In the genomic region with DNA sequence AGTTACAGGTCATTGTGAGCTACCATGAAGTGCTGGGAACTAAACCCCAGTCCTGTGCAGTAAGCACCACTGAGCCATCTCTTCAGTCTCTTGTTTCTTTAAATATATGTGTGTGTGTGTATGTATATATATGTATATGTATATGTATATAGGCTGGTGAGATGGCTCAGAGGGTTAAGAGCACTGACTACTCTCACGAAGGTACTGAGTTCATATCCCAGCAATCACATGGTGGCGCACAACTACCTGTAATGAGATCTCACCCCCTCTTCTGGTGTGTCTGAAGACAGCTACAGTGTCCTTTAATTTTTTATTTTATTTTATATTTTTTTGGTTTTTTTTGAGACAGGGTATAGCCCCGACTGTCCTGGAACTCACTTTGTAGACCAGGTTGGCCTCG, we compare ENCODE assay signal across 22 mouse cellular contexts. TPM values are rescaled to one million over a fixed set of nuclear protein-coding genes. Genes with fewer than 3 reads are reported as not detected.
DNase-seq lines count a peak whose midpoint lies in the region; ATAC-seq and TF ChIP-seq lines count a peak whose summit lies in the region.
"Had no signal": no experiment of that assay in that cellular context is flagged by ENCODE, and none has a peak within 500 bp of the region (broad histone marks: within the 10 kb centered on the region; RNA-seq: fewer than 3 reads in every experiment).

No protein-coding gene starts in this region.

- peak; percentile 61 for DNase-seq in 3T3-L1 (ENCODE audit: low read depth, low spot score)
- DNase-seq in A20 (ENCODE audit: low read depth, low spot score), result peak; percentile 37
- DNase-seq in NIH3T3 (ENCODE audit: low read depth), result peak; percentile 51
- DNase-seq in layer of hippocampus, adult 2 months (ENCODE audit: low spot score in 2 of 2), result no peak
- DNase-seq: adrenal gland, adult 2 months; adrenal gland, postnatal 10 days; adrenal gland, postnatal 25 days; cerebellum, adult 11 months; cerebellum, adult 18-20 months; cerebellum, adult 8-10 months; cerebellum, adult 9-11 months; cerebellum, postnatal 14 days; cerebellum, postnatal 36 days; embryo, embryonic 11 days had no signal

- H3K27ac ChIP-seq in layer of hippocampus, adult 2 months, result no peak overlapping the region
- H3K27ac ChIP-seq: embryonic facial prominence, embryonic 13.5 days; embryonic facial prominence, embryonic 15.5 days; forebrain, embryonic 10.5 days; forebrain, embryonic 12.5 days had no signal

- H3K4me3 ChIP-seq in layer of hippocampus, adult 2 months, result no peak overlapping the region
- H3K4me3 ChIP-seq: embryonic facial prominence, embryonic 13.5 days; embryonic facial prominence, embryonic 15.5 days; erythroblast, embryonic 14.5 days; forebrain, embryonic 10.5 days; forebrain, embryonic 12.5 days had no signal

- ATAC-seq in granulocyte monocyte progenitor cell, adult 5-6 weeks (replicated peaks; ENCODE audit: poor library complexity, severe bottlenecking), result no peak
- ATAC-seq: forebrain, embryonic 14.5 days; forebrain, embryonic 16.5 days had no signal

- no peak for TF ChIP-seq CTCF in layer of hippocampus, adult 2 months (conservative IDR thresholded peaks at IDR 0.05)

RNA-seq across cellular contexts. Expression of gene Unc13b, which starts 6.7 kb away (rescaled TPM):
- 10 to 100 TPM; 41.7 to 45.7 TPM for total RNA-seq in layer of hippocampus, adult 2 months (2021)
- total RNA-seq in granulocyte monocyte progenitor cell, adult 5-6 weeks (2014; fragmentation: Nextera tagmentation), result 0.13 TPM in 1 of 2 replicates, not detected in the other
- total RNA-seq in granulocyte monocyte progenitor cell, adult 5-6 weeks (2017), result 0.52 and 0.57 TPM in 2 replicates

RNA-seq across cellular contexts. Expression of gene Fam214b, which starts 19.5 kb away (rescaled TPM):
- 10 to 100 TPM; 36.1 to 40.3 TPM for total RNA-seq in layer of hippocampus, adult 2 months (2021)
- 2.9 and 5.1 TPM in 2 replicates for total RNA-seq in granulocyte monocyte progenitor cell, adult 5-6 weeks (2014; fragmentation: Nextera tagmentation)
- total RNA-seq in granulocyte monocyte progenitor cell, adult 5-6 weeks (2017), result 2.1 and 5.8 TPM in 2 replicates

RNA-seq across cellular contexts. Expression of gene Stoml2, which starts 34.0 kb away (rescaled TPM):
- total RNA-seq in layer of hippocampus, adult 2 months (2021), result 100 to 1,000 TPM in 1 of 2 experiments, 10 to 100 TPM in 1; 97.3 to 108 TPM
- 140 and 178 TPM in 2 replicates for total RNA-seq in granulocyte monocyte progenitor cell, adult 5-6 weeks (2014; fragmentation: Nextera tagmentation)
- total RNA-seq in granulocyte monocyte progenitor cell, adult 5-6 weeks (2017), result 130 and 143 TPM in 2 replicates

RNA-seq across cellular contexts. Expression of gene Pigo, which starts 39.9 kb away (rescaled TPM):
- 10 to 100 TPM; 28.0 to 30.0 TPM for total RNA-seq in layer of hippocampus, adult 2 months (2021)
- 15.6 and 15.8 TPM in 2 replicates for total RNA-seq in granulocyte monocyte progenitor cell, adult 5-6 weeks (2014; fragmentation: Nextera tagmentation)
- total RNA-seq in granulocyte monocyte progenitor cell, adult 5-6 weeks (2017), result 5.8 and 10.8 TPM in 2 replicates

RNA-seq across cellular contexts. Expression of gene Fancg, which starts 55.2 kb away (rescaled TPM):
- 10 to 100 TPM; 10.4 to 12.9 TPM for total RNA-seq in layer of hippocampus, adult 2 months (2021)
- 19.9 and 29.0 TPM in 2 replicates for total RNA-seq in granulocyte monocyte progenitor cell, adult 5-6 weeks (2014; fragmentation: Nextera tagmentation)
- total RNA-seq in granulocyte monocyte progenitor cell, adult 5-6 weeks (2017), result 18.7 and 21.8 TPM in 2 replicates

Comparison
In these comparisons a context has a peak if more than half of its experiments do, and no peak if none do; other contexts are left out.
1. DNase-seq: peak in 3T3-L1 (single experiment), A20 (single experiment) and NIH3T3 (single experiment); none in layer of hippocampus, adult 2 months (0 of 2).
2. RNA of gene Unc13b, which starts 6.7 kb away (total RNA-seq): 41.7 to 45.7 TPM in layer of hippocampus, adult 2 months; 0.13 to 0.57 TPM in granulocyte monocyte progenitor cell, adult 5-6 weeks; every median in the first group is over 10 times any median in the second.
3. RNA of gene Fam214b, which starts 19.5 kb away (total RNA-seq): 36.1 to 40.3 TPM in layer of hippocampus, adult 2 months; 2.1 to 5.8 TPM in granulocyte monocyte progenitor cell, adult 5-6 weeks; every median in the first group is over 4 times any median in the second.